Mouse (Mus musculus) CH12.LX (cell line): Measurements from ENCODE around the gene Tsr2. TPM values are rescaled to one million over a fixed set of nuclear protein-coding genes. Genes with fewer than 3 reads are reported as not detected.
A peak's percentile ranks its signal among the peaks of the same experiment; 100 is the strongest.

Experiments
- DNase-seq: peaks from one replicate; pipeline ENCODE4 v3.0.0-alpha.2; 2013; ENCODE audit errors: extremely low read depth
- H3K27ac ChIP-seq: 2 replicates; pipeline ENCODE4 v1.5.1; 2012; ENCODE audit warnings: low read depth, mild to moderate bottlenecking, control low read depth, moderate library complexity; ENCODE audit not compliant: insufficient read depth
- H3K27me3 ChIP-seq: replicated peaks from 2 replicates; pipeline ENCODE3; 2012; ENCODE audit warnings: inconsistent platforms
- H3K36me3 ChIP-seq, 2 experiments: replicated peaks in 1 of 2; 2 replicates each; pipeline versions ENCODE3 to v1.6.1; 2012; ENCODE audit warnings: inconsistent platforms in 1 of 2, low read length in 1 of 2, mild to moderate bottlenecking in 1 of 2, mixed read lengths in 1 of 2, moderate library complexity in 1 of 2; ENCODE audit not compliant: control insufficient read depth in 1 of 2, insufficient read depth in 1 of 2
- H3K4me1 ChIP-seq, 2 experiments: 2 replicates each; pipeline ENCODE4 v1.6.1; 2012; ENCODE audit warnings: inconsistent platforms in 1 of 2, moderate library complexity in 1 of 2; ENCODE audit not compliant: insufficient read depth in 2 of 2, control insufficient read depth in 1 of 2
- H3K4me2 ChIP-seq: 2 replicates; pipeline ENCODE4 v1.6.1; 2012; ENCODE audit warnings: low read depth, mild to moderate bottlenecking, control low read depth; ENCODE audit not compliant: poor library complexity, insufficient read depth, severe bottlenecking
- H3K4me3 ChIP-seq, 3 experiments: fragments of 150-350 bp in 1 of 3; sonication (generic) in 1 of 3; replicated peaks in 1 of 3; 2 replicates each; pipeline versions ENCODE3 to v1.5.1; 2011 to 2012; ENCODE audit warnings: low read depth in 2 of 3, low read length in 2 of 3, mild to moderate bottlenecking in 2 of 3, moderate library complexity in 2 of 3, control low read depth in 1 of 3, improper control_type of control experiment in 1 of 3, inconsistent platforms in 1 of 3, mixed read lengths in 1 of 3; ENCODE audit not compliant: poor library complexity in 1 of 3
- H3K79me2 ChIP-seq: replicated peaks from 2 replicates; pipeline ENCODE4 v1.6.1; 2012; ENCODE audit warnings: mild to moderate bottlenecking, moderate library complexity; ENCODE audit not compliant: control insufficient read depth, poor library complexity, insufficient read depth, severe bottlenecking; ENCODE audit errors: extremely low read depth
- H3K9ac ChIP-seq: 2 replicates; pipeline ENCODE4 v1.6.1; 2012; ENCODE audit warnings: low read depth, mild to moderate bottlenecking, control low read depth, moderate library complexity; ENCODE audit not compliant: insufficient read depth
- H3K9me3 ChIP-seq: replicated peaks from 2 replicates; pipeline ENCODE3; 2012; ENCODE audit warnings: low read length, inconsistent platforms, mixed read lengths
- BHLHE40 ChIP-seq: IDR thresholded peaks from 2 replicates; pipeline ENCODE4 v1.6.1; 2011; ENCODE audit warnings: mild to moderate bottlenecking, low read depth, low read length, improper control_type of control experiment
- ETS1 ChIP-seq: conservative IDR thresholded peaks from 2 replicates; pipeline ENCODE4 v1.6.1; 2012; ENCODE audit warnings: low read depth, mild to moderate bottlenecking, inconsistent platforms, low read length, improper control_type of control experiment, moderate library complexity
- GABPA ChIP-seq: IDR thresholded peaks from 2 replicates; pipeline ENCODE4 v1.6.1; 2012; ENCODE audit warnings: low read depth, low read length, improper control_type of control experiment, inconsistent platforms; ENCODE audit not compliant: insufficient replicate concordance
- HCFC1 ChIP-seq: IDR thresholded peaks from 2 replicates; pipeline ENCODE4 v1.6.1; 2012; ENCODE audit warnings: low read depth, mild to moderate bottlenecking, inconsistent platforms, low read length, improper control_type of control experiment
- JUN ChIP-seq: IDR thresholded peaks from 2 replicates; pipeline ENCODE4 v1.6.1; 2011; ENCODE audit warnings: low read depth, mild to moderate bottlenecking, low read length, improper control_type of control experiment, moderate library complexity; ENCODE audit not compliant: insufficient read depth
- NRF1 ChIP-seq: IDR thresholded peaks from 2 replicates; pipeline ENCODE4 v1.6.1; 2014; ENCODE audit warnings: low read depth, mild to moderate bottlenecking, inconsistent platforms, low read length, improper control_type of control experiment, moderate library complexity
- POLR2A ChIP-seq: IDR thresholded peaks from 2 replicates; pipeline ENCODE4 v1.6.1; 2011; ENCODE audit warnings: low read depth, mild to moderate bottlenecking, improper control_type of control experiment, low read length
- RAD21 ChIP-seq: IDR thresholded peaks from 2 replicates; pipeline ENCODE4 v1.6.1; 2011; ENCODE audit warnings: low read depth, mild to moderate bottlenecking, low read length, improper control_type of control experiment, moderate library complexity
- RCOR1 ChIP-seq: conservative IDR thresholded peaks from 2 replicates; pipeline ENCODE4 v1.6.1; 2012; ENCODE audit warnings: low read depth, mild to moderate bottlenecking, inconsistent platforms, low read length, improper control_type of control experiment
- ZC3H11A ChIP-seq: IDR thresholded peaks from 2 replicates; pipeline ENCODE4 v1.6.1; 2012; ENCODE audit warnings: low read depth, mild to moderate bottlenecking, inconsistent platforms, low read length, improper control_type of control experiment
- ZKSCAN1 ChIP-seq: IDR thresholded peaks from 2 replicates; pipeline ENCODE4 v1.6.1; 2012; ENCODE audit warnings: low read depth, inconsistent platforms, low read length, improper control_type of control experiment, borderline replicate concordance
- ZMIZ1 ChIP-seq: IDR thresholded peaks from 2 replicates; pipeline ENCODE4 v1.6.1; 2012; ENCODE audit warnings: low read depth, mild to moderate bottlenecking, inconsistent platforms, low read length, improper control_type of control experiment
- ZNF384 ChIP-seq: IDR thresholded peaks from 2 replicates; pipeline ENCODE4 v1.6.1; 2012; ENCODE audit warnings: low read depth, low read length, improper control_type of control experiment, inconsistent platforms
- dilution Hi-C: fragments of 300-500 bp; cut with MboI; formaldehyde crosslinking; loops from 2 replicates; pipeline ENCODE4 v1.14.3; 2020; ENCODE audit warnings: low sequenced_read_pairs; ENCODE audit not compliant: extremely low pct_unique_long_range_greater_than_20kb, extremely low pct_ligation_motif_present
- in situ Hi-C: fragments of 300-500 bp; cut with MboI; formaldehyde crosslinking; loops from 3 replicates; pipeline ENCODE4 v1.14.3; 2019; ENCODE audit warnings: low sequenced_read_pairs, low pct_ligation_motif_present, low pct_unique_long_range_greater_than_20kb, mixed read lengths
- polyA plus RNA-seq: library from polyadenylated mRNA; unstranded; fragments of >175 nt; gene quantifications from 2 replicates; pipeline ENCODE4 v1.2.1, GENCODE M21; 2012; ENCODE audit warnings: low read depth; ENCODE audit not compliant: insufficient read length
- total RNA-seq, 2 experiments: library from RNA; depleted of rRNA; stranded (reverse); fragments of 300-350 nt in 1 of 2; fragments of >200 nt in 1 of 2; gene quantifications; 2 replicates each; pipeline ENCODE4 v1.2.3; 2012 to 2014

Tsr2 gene
- total and polyA plus RNA-seq, 3 experiments = 15.8 to 77.8 (median 44.5) TPM

GRCm38 (mm10) chrX:151045850-151046249, 50.5 kb downstream of the Tsr2 start, which contains the start of gene Fgd1:
Gene Fgd1, plus strand, starts transcription at chrX:151046150.
- Histone ChIP-seq H3K27me3 (no peaks in the 10 kb centered on the region), H3K4me1 (no peaks in the 10 kb centered on the region; a peak in 1 of 4 replicates), H3K4me2 (peak within 1 kb of the TSS; percentile 79), H3K9ac (peak within 1 kb of the TSS; percentile 79), H3K79me2 (no peaks in the 10 kb centered on the region), H3K27ac (no peak within 1 kb of the TSS), H3K9me3 (no peaks in the 10 kb centered on the region), H3K36me3 (no peaks in the 10 kb centered on the region), H3K4me3 (peak within 1 kb of the TSS; percentile 45 to 75 (median 53))
- TF ChIP-seq BHLHE40 (no peak), ZNF384 (no peak), NRF1 (no peak), RAD21 (no peak)
- dilution Hi-C loops = no loop called here
- in situ Hi-C loops = no loop called here
- no peak for DNase-seq

DNA sequence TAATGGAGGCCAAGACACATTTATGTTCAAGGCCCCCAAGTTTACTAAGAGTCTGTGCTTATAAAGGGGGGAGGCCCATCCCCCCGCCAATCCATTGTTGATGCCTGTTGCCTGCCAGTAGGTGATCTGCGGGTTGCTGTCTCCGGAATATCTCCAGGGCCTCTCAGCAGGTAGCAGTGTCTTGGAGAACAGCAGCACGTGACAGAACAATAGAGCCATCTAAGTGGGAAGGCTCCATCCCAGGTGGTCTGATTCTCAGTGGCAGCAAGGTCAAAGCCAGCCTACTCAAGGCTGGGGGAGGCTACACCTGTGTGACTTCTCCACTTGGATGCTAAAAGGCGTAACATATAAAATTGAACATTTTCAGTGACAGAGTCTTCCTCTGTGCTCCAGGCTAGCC, 55.1 kb downstream of the Tsr2 start:
- H3K4me3 ChIP-seq = no peak overlapping the region
- no peak for TF ChIP-seq BHLHE40
- TF ChIP-seq POLR2A = no peak
- TF ChIP-seq RAD21 = no peak
- no peak for TF ChIP-seq ZC3H11A
- no peak for TF ChIP-seq GABPA
- TF ChIP-seq RCOR1 = no peak
- TF ChIP-seq ETS1 = no peak
- no peak for TF ChIP-seq JUN
- no peak for TF ChIP-seq HCFC1
- no peak for TF ChIP-seq ZKSCAN1
- no peak for TF ChIP-seq ZMIZ1
- no peaks in the 10 kb centered on the region for H3K27me3 ChIP-seq
- no peaks in the 10 kb centered on the region for H3K4me1 ChIP-seq
- H3K4me2 ChIP-seq = no peak overlapping the region
- dilution Hi-C loops (no loop called here), in situ Hi-C loops (no loop called here)
- no peaks in the 10 kb centered on the region for H3K36me3 ChIP-seq
- H3K79me2 ChIP-seq = no peaks in the 10 kb centered on the region
- H3K27ac ChIP-seq = no peak overlapping the region
- no peak for DNase-seq
- H3K9ac ChIP-seq = no peak overlapping the region
- H3K9me3 ChIP-seq = no peaks in the 10 kb centered on the region

Other genes starting within 250 kb of the Tsr2 start
- 32.3 and 41.0 TPM in 2 replicates for gene Gnl3l, start 79.2 kb downstream of the Tsr2 start, total RNA-seq (2012; rRNA removed)
- 63.8 and 66.2 TPM in 2 replicates for gene Gnl3l, start 79.2 kb downstream of the Tsr2 start, total RNA-seq (2014; rRNA removed)
- 38.4 and 39.9 TPM in 2 replicates for gene Gnl3l, start 79.2 kb downstream of the Tsr2 start, polyA plus RNA-seq
- 1.8 and 2.2 TPM in 2 replicates for gene Fgd1, start 50.4 kb downstream of the Tsr2 start, total RNA-seq (2012; rRNA removed)
- 0.32 and 0.68 TPM in 2 replicates for gene Fgd1, start 50.4 kb downstream of the Tsr2 start, total RNA-seq (2014; rRNA removed)
- gene Fgd1, start 50.4 kb downstream of the Tsr2 start, polyA plus RNA-seq = 1.1 and 2.2 TPM in 2 replicates
- 0.04 and 0.08 TPM in 2 replicates for gene Wnk3, start 101.5 kb upstream of the Tsr2 start, total RNA-seq (2012; rRNA removed)
- 0.27 TPM in 2 replicates for gene Wnk3, start 101.5 kb upstream of the Tsr2 start, total RNA-seq (2014; rRNA removed)
- 0.04 and 0.08 TPM in 2 replicates for gene Wnk3, start 101.5 kb upstream of the Tsr2 start, polyA plus RNA-seq
- 0.84 and 1.4 TPM in 2 replicates for gene Fam120c, start 247.6 kb upstream of the Tsr2 start, total RNA-seq (2012; rRNA removed)
- 0.20 and 0.24 TPM in 2 replicates for gene Fam120c, start 247.6 kb upstream of the Tsr2 start, total RNA-seq (2014; rRNA removed)
- 0.53 and 0.67 TPM in 2 replicates for gene Fam120c, start 247.6 kb upstream of the Tsr2 start, polyA plus RNA-seq